Mouse (Mus musculus): ENCODE results near the gene Snx13. TPM values are rescaled to one million over a fixed set of nuclear protein-coding genes. Genes with fewer than 3 reads are reported as not detected.

Snx13 gene
- polyA plus RNA-seq, 1 experiment from 2014 or later = 24.5 TPM

DNA sequence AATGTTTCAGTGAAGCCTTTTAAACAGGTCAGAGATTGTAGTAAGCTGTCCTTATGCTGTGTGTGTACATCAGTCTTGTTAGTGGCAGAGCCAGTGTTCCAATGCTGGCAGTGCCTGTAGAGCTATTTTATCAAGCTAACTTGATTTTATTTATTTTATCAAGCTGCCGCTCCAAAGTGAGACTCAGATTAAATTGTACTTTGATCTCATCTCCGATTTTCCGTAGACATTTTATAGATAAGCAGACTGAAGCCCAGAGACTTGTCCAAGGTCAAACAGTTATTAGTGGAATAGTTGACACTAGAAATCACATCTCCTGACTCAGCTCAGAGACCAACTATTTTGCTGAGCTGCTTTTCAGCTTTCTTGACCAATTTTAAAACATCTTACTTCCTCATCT lies 1.9 kb downstream of the Snx13 start:
- 43% methylated on average over 3 of the region's 3 CpGs for WGBS
- no peak overlapping the region for H3K9ac ChIP-seq
- peak overlapping the region; percentile 85 for H3K4me2 ChIP-seq
- H3K27me3 ChIP-seq (replicated peaks) = no peaks in the 10 kb centered on the region
- no peaks in the 10 kb centered on the region for H3K9me3 ChIP-seq
- peak overlapping the region; percentile 97; the same call in 1 of the 2 replicates for H3K4me3 ChIP-seq
- no peaks in the 10 kb centered on the region for H3K36me3 ChIP-seq
- H3K27ac ChIP-seq (replicated peaks) = 0 out of 2 replicates have a peak overlapping the region, but pooled peaks have one; percentile 21
- no peak for ATAC-seq (ENCODE audit: extremely low read depth, insufficient number of reproducible peaks, low FRiP score, low TSS enrichment)
- peaks cover 50% of the 10 kb centered on the region for H3K4me1 ChIP-seq

GRCm38 (mm10) chr12:35050501-35050900 lies 3.5 kb downstream of the Snx13 start:
- no peaks in the 10 kb centered on the region for H3K9me3 ChIP-seq
- WGBS = 58% methylated on average over 3 of the region's 3 CpGs
- H3K27me3 ChIP-seq (replicated peaks) = no peaks in the 10 kb centered on the region
- ATAC-seq (ENCODE audit: extremely low read depth, insufficient number of reproducible peaks, low FRiP score, low TSS enrichment) = no peak
- 0 out of 2 replicates have a peak overlapping the region, but pooled peaks have one; percentile 47 for H3K9ac ChIP-seq
- H3K4me2 ChIP-seq = no peak overlapping the region
- no peak overlapping the region for H3K4me3 ChIP-seq
- H3K27ac ChIP-seq (replicated peaks) = 0 out of 2 replicates have a peak overlapping the region, but pooled peaks have one; percentile 24
- H3K36me3 ChIP-seq = no peaks in the 10 kb centered on the region
- H3K4me1 ChIP-seq = peaks cover 56% of the 10 kb centered on the region

DNA sequence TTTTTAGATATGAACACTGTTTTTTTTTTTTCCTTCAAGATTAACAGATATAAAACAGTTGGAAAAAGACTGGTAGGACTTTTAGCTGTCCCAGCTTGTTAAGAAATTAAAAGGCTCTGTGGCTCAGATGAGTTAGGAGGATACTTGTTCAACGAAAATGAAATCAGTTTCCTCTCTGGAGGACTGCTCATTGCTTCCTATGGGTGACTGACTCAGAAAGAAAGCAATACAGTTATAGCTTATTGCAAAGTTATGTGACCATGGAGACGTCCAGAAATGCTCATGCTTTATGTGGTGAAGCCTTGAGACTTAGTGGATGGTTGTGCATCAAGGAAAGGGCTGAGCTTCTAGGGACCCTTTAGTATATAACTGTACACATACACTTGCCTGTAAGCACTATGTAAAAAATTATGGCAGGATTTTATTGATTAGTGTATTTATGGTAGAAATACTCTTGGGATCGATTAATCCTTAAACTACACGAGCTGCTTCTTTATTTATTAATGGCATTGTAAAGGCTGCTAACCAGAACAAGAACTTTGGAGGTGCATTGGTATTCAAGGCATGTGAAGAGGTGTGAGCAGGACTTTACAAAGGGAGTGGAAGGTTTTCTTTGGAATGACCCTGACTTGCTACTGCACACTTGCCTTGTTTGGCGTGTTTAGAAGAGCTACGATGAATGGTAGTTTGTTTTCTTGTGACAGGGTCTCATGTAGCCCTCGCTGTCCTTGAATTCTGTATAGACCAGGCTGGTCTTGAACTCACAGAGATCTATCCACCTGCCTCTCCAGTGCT lies 4.2 kb downstream of the Snx13 start:
- Histone ChIP-seq H3K4me1 (peaks cover 53% of the 10 kb centered on the region), H3K27ac (replicated peaks) (peak overlapping the region; percentile 58; the same call in 1 of the 2 replicates)
- WGBS = 59% methylated on average over 7 of the region's 7 CpGs

GRCm38 (mm10) chr12:35054420-35054819 lies 7.4 kb downstream of the Snx13 start:
- WGBS = 67% methylated on average over 6 of the region's 6 CpGs
- peak overlapping the region; percentile 28; the same call in 1 of the 2 replicates for H3K9ac ChIP-seq
- no peak overlapping the region for H3K27ac ChIP-seq (replicated peaks)

More for the DNA sequence above, 4.2 kb downstream of the Snx13 start:
- Histone ChIP-seq H3K4me3 (no peak overlapping the region), H3K36me3 (no peaks in the 10 kb centered on the region), H3K9ac (no peak overlapping the region), H3K9me3 (no peaks in the 10 kb centered on the region), H3K4me2 (peak overlapping the region; percentile 43), H3K27me3 (replicated peaks) (no peaks in the 10 kb centered on the region)
- no peak for ATAC-seq (ENCODE audit: extremely low read depth, insufficient number of reproducible peaks, low FRiP score, low TSS enrichment)

GRCm38 (mm10) chr12:35055114-35056095 lies 8.4 kb downstream of the Snx13 start:
- 54% methylated on average over 7 of the region's 7 CpGs for WGBS
- Histone ChIP-seq H3K9ac (no peak overlapping the region), H3K4me3 (no peak overlapping the region), H3K9me3 (0 out of 2 replicates have a peak, but pooled peaks cover 3% of the 10 kb centered on the region), H3K4me2 (peak overlapping the region; percentile 23), H3K4me1 (peaks cover 35% of the 10 kb centered on the region), H3K27me3 (replicated peaks) (no peaks in the 10 kb centered on the region), H3K27ac (replicated peaks) (peak overlapping the region; percentile 48), H3K36me3 (peaks cover 10% of the 10 kb centered on the region)
- ATAC-seq (ENCODE audit: extremely low read depth, insufficient number of reproducible peaks, low FRiP score, low TSS enrichment) = no peak

More at GRCm38 (mm10) chr12:35054420-35054819, 7.4 kb downstream of the Snx13 start:
- ATAC-seq (ENCODE audit: extremely low read depth, insufficient number of reproducible peaks, low FRiP score, low TSS enrichment) = no peak
- Histone ChIP-seq H3K27me3 (replicated peaks) (no peaks in the 10 kb centered on the region), H3K36me3 (peaks cover 10% of the 10 kb centered on the region), H3K4me2 (no peak overlapping the region), H3K4me1 (peaks cover 38% of the 10 kb centered on the region), H3K4me3 (no peak overlapping the region), H3K9me3 (0 out of 2 replicates have a peak, but pooled peaks cover 3% of the 10 kb centered on the region)

DNA sequence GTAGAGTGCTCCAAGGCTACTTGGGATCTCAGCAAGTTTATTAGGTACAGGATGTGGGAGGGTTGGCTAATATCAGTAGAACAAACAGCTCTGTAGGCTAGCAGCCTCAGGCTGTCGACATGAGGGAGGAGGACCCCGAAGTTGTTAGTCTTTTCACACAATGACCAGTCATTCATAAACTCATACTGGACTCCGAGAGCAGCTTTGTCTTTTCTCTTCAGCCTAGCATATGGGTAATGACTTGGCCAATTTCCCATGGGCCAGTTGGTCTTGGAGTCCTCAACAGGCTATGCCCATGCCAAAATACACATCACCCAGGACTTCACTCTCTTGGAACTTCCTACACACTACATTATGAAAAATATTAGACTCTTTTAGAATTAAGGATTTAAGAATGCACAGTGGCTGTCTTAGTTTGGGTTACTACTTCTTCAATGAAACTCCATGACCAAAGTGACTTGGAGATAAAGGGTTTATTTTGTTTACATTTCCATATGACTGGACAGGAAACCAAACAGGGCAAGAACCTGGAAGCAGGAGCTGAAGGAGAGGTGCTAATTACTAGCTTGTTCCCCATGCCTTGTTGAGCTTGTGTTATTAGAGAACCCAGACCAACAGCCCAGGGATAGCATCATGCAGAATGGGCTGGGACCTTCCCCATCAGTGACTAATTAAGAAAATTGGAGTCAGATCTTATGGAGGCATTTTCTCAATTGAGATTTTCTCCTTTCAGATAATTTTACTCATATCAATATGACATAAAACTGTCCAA lies 16.9 kb downstream of the Snx13 start:
- no peak for ATAC-seq (ENCODE audit: extremely low read depth, insufficient number of reproducible peaks, low FRiP score, low TSS enrichment)
- 46% methylated on average over 3 of the region's 3 CpGs for WGBS
- no peaks in the 10 kb centered on the region for H3K9me3 ChIP-seq
- no peak overlapping the region for H3K27ac ChIP-seq (replicated peaks)
- H3K4me2 ChIP-seq = no peak overlapping the region
- H3K4me1 ChIP-seq = peaks cover 21% of the 10 kb centered on the region
- H3K27me3 ChIP-seq (replicated peaks) = no peaks in the 10 kb centered on the region
- no peak overlapping the region for H3K9ac ChIP-seq
- no peaks in the 10 kb centered on the region for H3K36me3 ChIP-seq
- H3K4me3 ChIP-seq = no peak overlapping the region

DNA sequence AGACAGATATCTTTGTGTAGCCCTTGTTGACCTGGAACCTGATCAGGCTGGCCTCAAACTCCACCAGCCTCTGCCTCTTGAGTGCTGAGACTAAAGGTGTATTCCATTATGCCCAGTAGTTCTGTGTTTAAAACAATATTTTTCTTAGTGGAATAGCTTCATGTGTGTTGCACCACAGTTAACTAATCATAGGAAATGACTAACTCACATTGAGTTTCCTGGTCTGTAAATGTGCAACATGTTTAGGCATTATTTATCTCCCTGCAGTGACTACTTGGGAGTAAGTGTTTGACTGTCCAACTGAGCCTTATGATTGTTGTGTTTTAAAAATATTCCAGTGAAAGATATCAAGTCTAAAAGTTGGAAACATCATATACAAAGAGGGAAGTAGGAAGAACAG lies 20.6 kb downstream of the Snx13 start:
- no peak overlapping the region for H3K27ac ChIP-seq (replicated peaks)
- no peaks in the 10 kb centered on the region for H3K9me3 ChIP-seq
- H3K4me2 ChIP-seq = no peak overlapping the region
- peaks cover 21% of the 10 kb centered on the region for H3K4me1 ChIP-seq
- no peak overlapping the region for H3K4me3 ChIP-seq
- H3K27me3 ChIP-seq (replicated peaks) = no peaks in the 10 kb centered on the region
- H3K36me3 ChIP-seq = no peaks in the 10 kb centered on the region
- ATAC-seq (ENCODE audit: extremely low read depth, insufficient number of reproducible peaks, low FRiP score, low TSS enrichment) = no peak
- no peak overlapping the region for H3K9ac ChIP-seq

DNA sequence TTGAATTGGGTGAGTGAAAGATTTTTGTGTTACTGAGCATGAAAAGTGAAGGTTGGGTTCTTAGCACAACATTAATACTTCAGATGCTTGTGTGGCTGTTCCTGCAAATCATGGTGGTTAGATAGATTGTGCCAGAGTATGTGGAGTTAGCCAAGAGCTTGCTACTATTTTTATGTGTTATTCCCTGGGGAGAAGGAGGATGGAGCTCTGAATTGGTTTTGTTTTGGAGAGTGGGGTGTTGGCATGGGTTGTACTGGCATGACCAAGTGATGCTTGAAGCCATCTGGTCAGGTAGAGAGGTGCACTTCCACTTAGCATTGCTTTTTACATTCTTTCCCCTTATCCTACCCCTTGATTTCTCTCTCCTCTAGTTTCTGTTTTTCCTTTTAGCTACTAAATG lies 24.4 kb downstream of the Snx13 start:
- H3K9ac ChIP-seq = no peak overlapping the region
- H3K9me3 ChIP-seq = no peaks in the 10 kb centered on the region
- no peak overlapping the region for H3K4me2 ChIP-seq
- no peak for ATAC-seq (ENCODE audit: extremely low read depth, insufficient number of reproducible peaks, low FRiP score, low TSS enrichment)
- H3K27me3 ChIP-seq (replicated peaks) = no peaks in the 10 kb centered on the region
- H3K36me3 ChIP-seq = no peaks in the 10 kb centered on the region
- no peak overlapping the region for H3K27ac ChIP-seq (replicated peaks)
- peaks cover 8% of the 10 kb centered on the region for H3K4me1 ChIP-seq
- no peak overlapping the region for H3K4me3 ChIP-seq

GRCm38 (mm10) chr12:35072178-35072577 lies 25.2 kb downstream of the Snx13 start:
- H3K36me3 ChIP-seq = no peaks in the 10 kb centered on the region

DNA sequence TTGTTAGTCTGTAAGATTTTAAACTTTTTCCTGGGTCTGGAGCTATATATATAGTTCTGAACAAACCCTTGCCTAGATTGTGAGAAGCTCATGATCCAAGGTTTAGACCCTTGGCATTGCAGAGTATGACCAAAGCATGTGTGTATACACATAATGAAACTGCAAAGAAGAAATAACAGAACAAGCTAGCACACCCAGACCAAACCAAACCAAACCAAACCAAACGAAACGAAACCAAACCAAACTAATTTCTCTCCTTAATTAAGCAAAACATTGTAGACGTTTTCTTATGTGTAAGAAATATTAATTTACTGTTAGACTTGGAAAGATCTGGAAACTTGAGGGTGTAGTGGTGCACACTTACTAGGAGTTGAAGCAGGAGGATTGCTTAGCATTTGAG lies 29.0 kb downstream of the Snx13 start:
- no peak overlapping the region for H3K9ac ChIP-seq
- no peak overlapping the region for H3K4me2 ChIP-seq
- peaks cover 4% of the 10 kb centered on the region; the same call in 1 of the 2 replicates for H3K4me1 ChIP-seq
- H3K9me3 ChIP-seq = no peaks in the 10 kb centered on the region
- WGBS = 79% methylated on average over 3 of the region's 3 CpGs
- H3K27me3 ChIP-seq (replicated peaks) = no peaks in the 10 kb centered on the region
- H3K4me3 ChIP-seq = no peak overlapping the region
- no peaks in the 10 kb centered on the region for H3K36me3 ChIP-seq
- no peak for ATAC-seq (ENCODE audit: extremely low read depth, insufficient number of reproducible peaks, low FRiP score, low TSS enrichment)
- no peak overlapping the region for H3K27ac ChIP-seq (replicated peaks)

More at GRCm38 (mm10) chr12:35072178-35072577, 25.2 kb downstream of the Snx13 start:
- Histone ChIP-seq H3K9me3 (no peaks in the 10 kb centered on the region), H3K4me3 (no peak overlapping the region), H3K27me3 (replicated peaks) (no peaks in the 10 kb centered on the region), H3K9ac (no peak overlapping the region), H3K4me2 (no peak overlapping the region), H3K4me1 (peaks cover 8% of the 10 kb centered on the region), H3K27ac (replicated peaks) (no peak overlapping the region)
- no peak for ATAC-seq (ENCODE audit: extremely low read depth, insufficient number of reproducible peaks, low FRiP score, low TSS enrichment)

All from heart, embryonic 13.5 days (tissue).